Mouse (Mus musculus): Measurements from ENCODE around the gene Fignl1.

GRCm38 (mm10) chr11:11739054-11739453 lies 69.7 kb downstream of the Fignl1 start:
- TF ChIP-seq CTCF (IDR thresholded peaks at IDR 0.05; ENCODE audit: control insufficient read depth, insufficient read depth, low read length) (no peak), POLR2A (IDR thresholded peaks at IDR 0.05; ENCODE audit: borderline replicate concordance, control insufficient read depth, low read depth, low read length) (no peak)
